11 mouse cellular contexts compared by ENCODE assay signal in genomic region chr9:77834259-77834993, GRCm38 (mm10).
A peak's percentile ranks its signal among the peaks of the same experiment; 100 is the strongest.
DNase-seq lines count a peak whose midpoint lies in the region; ATAC-seq and TF ChIP-seq lines count a peak whose summit lies in the region.
"Had no signal": no experiment of that assay in that cellular context is flagged by ENCODE, and none has a peak within 500 bp of the region (broad histone marks: within the 10 kb centered on the region; RNA-seq: fewer than 3 reads in every experiment).

No protein-coding gene starts in this region.

- H3K4me3 ChIP-seq in kidney, adult 2 months (ENCODE audit: insufficient read depth, low read depth, low read length): no peak overlapping the region
- H3K4me3 ChIP-seq in kidney, embryonic 14.5 days (ENCODE audit: low read length): no peak overlapping the region
- H3K4me3 ChIP-seq in intestine, embryonic 15.5 days (replicated peaks): no peak overlapping the region
- H3K4me3 ChIP-seq: hindbrain, embryonic 15.5 days; neural tube, embryonic 13.5 days had no signal

- no peak for TF ChIP-seq POLR2A in kidney, adult 2 months (IDR thresholded peaks at IDR 0.05; ENCODE audit: low read depth, low read length)

- no peaks in the 10 kb centered on the region for H3K4me1 ChIP-seq in kidney, adult 2 months (ENCODE audit: control insufficient read depth, insufficient read depth, low read length)
- no peaks in the 10 kb centered on the region for H3K4me1 ChIP-seq in kidney, embryonic 14.5 days (ENCODE audit: control insufficient read depth, insufficient read depth, low read length)
- H3K4me1 ChIP-seq in intestine, embryonic 15.5 days (replicated peaks): no peaks in the 10 kb centered on the region
- H3K4me1 ChIP-seq: hindbrain, embryonic 15.5 days; neural tube, embryonic 13.5 days had no signal

- H3K9ac ChIP-seq in kidney, embryonic 14.5 days (ENCODE audit: low read depth, low read length): no peak overlapping the region
- H3K9ac ChIP-seq in intestine, embryonic 15.5 days: no peak overlapping the region
- H3K9ac ChIP-seq: hindbrain, embryonic 15.5 days; neural tube, embryonic 13.5 days had no signal

- H3K27ac ChIP-seq in kidney, adult 2 months (ENCODE audit: insufficient read depth, low read depth, low read length): peak overlapping the region; percentile 51; the same call in 1 of the 2 replicates
- no peak overlapping the region for H3K27ac ChIP-seq in kidney, embryonic 14.5 days (ENCODE audit: low read depth, low read length)
- H3K27ac ChIP-seq in intestine, embryonic 15.5 days: no peak overlapping the region
- H3K27ac ChIP-seq: hindbrain, embryonic 15.5 days; neural tube, embryonic 13.5 days had no signal

- no peaks in the 10 kb centered on the region for H3K27me3 ChIP-seq in kidney, adult 2 months (replicated peaks; ENCODE audit: control insufficient read depth, insufficient read depth, low read length)
- H3K27me3 ChIP-seq in kidney, embryonic 14.5 days (ENCODE audit: control insufficient read depth, insufficient read depth, low read length): no peaks in the 10 kb centered on the region
- no peaks in the 10 kb centered on the region for H3K27me3 ChIP-seq in intestine, embryonic 15.5 days (replicated peaks)
- H3K27me3 ChIP-seq: hindbrain, embryonic 15.5 days; neural tube, embryonic 13.5 days had no signal

- H3K36me3 ChIP-seq in kidney, adult 2 months (ENCODE audit: control insufficient read depth, insufficient read depth, low read length): no peaks in the 10 kb centered on the region
- H3K36me3 ChIP-seq in kidney, embryonic 14.5 days (ENCODE audit: control insufficient read depth, insufficient read depth, low read length): no peaks in the 10 kb centered on the region
- no peaks in the 10 kb centered on the region for H3K36me3 ChIP-seq in intestine, embryonic 15.5 days
- H3K36me3 ChIP-seq: hindbrain, embryonic 15.5 days; neural tube, embryonic 13.5 days had no signal

- TF ChIP-seq CTCF in kidney, adult 2 months (conservative IDR thresholded peaks at IDR 0.05; ENCODE audit: insufficient read depth, insufficient read length, low read depth, low read length): no peak

- WGBS in kidney, adult 2 months: 59% methylated on average over 9 of the region's 9 CpGs
- 71% methylated on average over 9 of the region's 9 CpGs for WGBS in kidney, embryonic 14.5 days
- WGBS in intestine, embryonic 15.5 days: 58% methylated on average over 9 of the region's 9 CpGs

- peak; percentile 22 for DNase-seq in adrenal gland, adult 2 months
- DNase-seq in adrenal gland, adult 8-10 months: no peak
- DNase-seq in kidney, adult 2 months: peak; percentile 67
- peak; percentile 52 for DNase-seq in kidney, adult 9 months
- peak; percentile 33 for DNase-seq in naive thymus-derived CD4-positive, alpha-beta T cell, adult 2 months (ENCODE audit: low read depth)
- no peak for DNase-seq in left cerebral cortex, postnatal 36 days (ENCODE audit: low spot score in 2 of 2)
- DNase-seq: cerebellum, adult 2 months had no signal

- no peaks in the 10 kb centered on the region for H3K9me3 ChIP-seq in kidney, embryonic 14.5 days (ENCODE audit: control insufficient read depth, low read length)
- H3K9me3 ChIP-seq in intestine, embryonic 15.5 days: no peaks in the 10 kb centered on the region
- H3K9me3 ChIP-seq: hindbrain, embryonic 15.5 days; neural tube, embryonic 13.5 days had no signal

- ATAC-seq in kidney, embryonic 14.5 days (ENCODE audit: low FRiP score, low TSS enrichment): no peak
- no peak for ATAC-seq in intestine, embryonic 15.5 days

- no peak overlapping the region for H3K4me2 ChIP-seq in kidney, embryonic 14.5 days (replicated peaks; ENCODE audit: low read depth, low read length)
- no peak overlapping the region for H3K4me2 ChIP-seq in intestine, embryonic 15.5 days (replicated peaks)
- H3K4me2 ChIP-seq: hindbrain, embryonic 15.5 days; neural tube, embryonic 13.5 days had no signal

- intact Hi-C loops in left cerebral cortex, postnatal 36 days (cut with DNase I): no loop called here

Comparison
In these comparisons a context has a peak if more than half of its experiments do, and no peak if none do; other contexts are left out.
1. DNase-seq: peak in adrenal gland, adult 2 months (single experiment), kidney, adult 2 months (single experiment), kidney, adult 9 months (single experiment) and naive thymus-derived CD4-positive, alpha-beta T cell, adult 2 months (single experiment); none in adrenal gland, adult 8-10 months (single experiment) and left cerebral cortex, postnatal 36 days (0 of 2).